Mouse (Mus musculus) kidney, adult 2 months (tissue): ENCODE measurements around the gene Cic. TPM values are rescaled to one million over a fixed set of nuclear protein-coding genes. Genes with fewer than 3 reads are reported as not detected.
A peak's percentile ranks its signal among the peaks of the same experiment; 100 is the strongest.

Source experiments
- DNase-seq: peaks from one replicate; pipeline ENCODE4 v3.0.0; 2021
- H3K27ac ChIP-seq: fragments of 200-500 bp; 2 replicates; pipeline ENCODE4 v1.5.1; 2012; ENCODE audit warnings: low read depth, low read length, control low read depth, inconsistent platforms; ENCODE audit not compliant: insufficient read depth
- H3K27me3 ChIP-seq: fragments of 200-500 bp; replicated peaks from 2 replicates; pipeline ENCODE4 v1.6.1; 2012; ENCODE audit warnings: mild to moderate bottlenecking, moderate library complexity, low read length, inconsistent platforms; ENCODE audit not compliant: control insufficient read depth, insufficient read depth
- H3K36me3 ChIP-seq: fragments of 200-500 bp; 2 replicates; pipeline ENCODE4 v1.6.1; 2012; ENCODE audit warnings: mild to moderate bottlenecking, moderate library complexity, low read length, inconsistent platforms; ENCODE audit not compliant: control insufficient read depth, insufficient read depth
- H3K4me1 ChIP-seq: fragments of 200-500 bp; 2 replicates; pipeline ENCODE4 v1.6.1; 2011; ENCODE audit warnings: low read length; ENCODE audit not compliant: control insufficient read depth, insufficient read depth
- H3K4me3 ChIP-seq: fragments of 200-500 bp; 2 replicates; pipeline ENCODE4 v1.5.1; 2011; ENCODE audit warnings: mild to moderate bottlenecking, low read depth, low read length, control low read depth; ENCODE audit not compliant: insufficient read depth
- CTCF ChIP-seq: fragments of 200-500 bp; conservative IDR thresholded peaks from 2 replicates; pipeline ENCODE4 v1.5.1; 2011; ENCODE audit warnings: low read depth, mild to moderate bottlenecking, control low read depth, low read length, moderate library complexity, mixed read lengths; ENCODE audit not compliant: insufficient read depth, insufficient read length
- POLR2A ChIP-seq: fragments of 200-500 bp; IDR thresholded peaks from one replicate; pipeline ENCODE4 v1.6.1; 2011; ENCODE audit warnings: low read depth, low read length, control low read depth
- WGBS: fragments of 180-500 bp; shearing (Covaris S2); methylation state at CpG from one replicate; pipeline ENCODE4 v1.1.7; 2018; 5-methylcytosine and 5-hydroxymethylcytosine counted together
- polyA plus RNA-seq: library from polyadenylated mRNA; depleted of rRNA; stranded (reverse); fragments of >200 nt; gene quantifications from 2 replicates; pipeline ENCODE4 v1.2.3, GENCODE M21; 2012

Gene Cic
- polyA plus RNA-seq, 1 experiment = 41.9 TPM

DNA sequence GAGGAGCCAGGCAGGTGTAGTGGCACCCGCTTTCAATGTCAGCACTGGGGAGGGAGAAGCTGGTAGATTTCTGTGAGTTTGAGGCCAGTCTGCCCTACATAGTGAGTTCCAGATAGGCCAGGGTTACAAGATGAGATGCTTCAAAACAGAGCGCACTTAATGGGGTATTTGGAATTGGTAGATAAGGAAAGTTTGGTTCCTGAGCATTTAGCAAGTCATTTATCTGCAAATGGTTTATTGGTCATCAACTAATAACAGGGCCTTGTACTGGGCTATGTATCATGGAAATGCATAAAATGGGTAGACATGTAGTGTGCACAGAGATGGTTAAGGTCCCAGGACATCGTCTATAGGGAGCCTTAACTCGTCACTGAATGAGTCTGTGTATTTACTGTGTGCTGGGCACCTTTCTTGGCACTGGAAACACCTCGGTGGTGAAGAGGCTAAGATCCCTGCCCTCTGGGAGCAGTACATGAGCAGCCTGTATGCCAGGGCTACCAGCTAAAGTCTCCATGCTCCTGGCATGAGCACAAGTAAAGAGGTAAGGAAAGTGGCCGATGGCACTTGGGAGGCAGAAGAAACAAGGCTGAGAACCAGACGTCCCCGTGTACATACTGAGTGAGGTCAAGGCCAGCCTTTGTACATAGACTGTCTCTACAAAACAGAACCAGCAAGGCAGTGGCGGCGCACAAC is 45.1 kb upstream of the Cic start:
- H3K27ac ChIP-seq = no peak overlapping the region
- H3K36me3 ChIP-seq = no peaks in the 10 kb centered on the region
- DNase-seq = no peak
- H3K4me3 ChIP-seq = no peak overlapping the region
- no peaks in the 10 kb centered on the region for H3K27me3 ChIP-seq
- TF ChIP-seq CTCF (no peak), POLR2A (no peak)
- H3K4me1 ChIP-seq = peaks cover 13% of the 10 kb centered on the region
- 82% methylated on average over 10 of the region's 10 CpGs for WGBS

DNA sequence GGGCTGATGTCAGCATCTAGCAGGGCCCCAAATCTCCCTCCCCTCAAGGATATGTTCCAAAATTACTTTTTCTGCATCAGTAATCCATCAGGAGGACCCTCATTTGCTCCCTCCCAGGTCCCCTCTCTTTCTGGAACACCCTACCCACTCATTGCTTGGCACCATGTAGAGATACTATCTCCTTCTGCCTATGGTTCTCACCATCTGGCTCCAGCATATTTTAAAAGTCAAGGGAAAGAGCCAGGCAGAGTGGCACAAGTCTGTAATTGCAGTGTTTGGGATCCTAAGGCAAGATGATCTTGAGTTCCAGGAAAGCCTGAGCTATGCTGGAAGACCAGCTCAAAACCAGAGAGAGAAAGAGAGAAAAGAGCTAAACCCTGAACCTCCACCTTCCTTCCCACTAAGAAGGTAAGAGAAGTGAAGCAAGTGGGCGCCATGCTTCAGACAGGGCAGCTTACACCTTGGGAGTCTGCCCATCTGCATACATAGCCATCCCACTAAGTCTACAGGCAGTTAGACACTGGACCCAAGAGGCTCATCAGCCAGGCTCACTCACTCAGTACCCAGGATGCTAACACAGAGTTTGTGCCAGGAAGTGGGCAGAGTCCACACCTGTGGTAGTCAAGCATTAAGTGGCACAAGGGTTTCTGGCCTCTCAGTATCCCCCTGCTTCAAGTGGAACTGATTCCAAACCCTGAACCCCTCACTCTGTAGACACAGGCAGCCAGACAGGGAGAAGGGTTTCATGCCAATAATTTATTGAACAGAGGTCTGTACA is 39.8 kb upstream of the Cic start:
- 69% methylated on average over 1 of the region's 1 CpGs for WGBS
- TF ChIP-seq CTCF (no peak), POLR2A (no peak)
- DNase-seq = peak; percentile 80
- Histone ChIP-seq H3K4me3 (no peak overlapping the region), H3K4me1 (0 out of 2 replicates have a peak, but pooled peaks cover 3% of the 10 kb centered on the region), H3K27ac (no peak overlapping the region), H3K36me3 (no peaks in the 10 kb centered on the region), H3K27me3 (no peaks in the 10 kb centered on the region)

DNA sequence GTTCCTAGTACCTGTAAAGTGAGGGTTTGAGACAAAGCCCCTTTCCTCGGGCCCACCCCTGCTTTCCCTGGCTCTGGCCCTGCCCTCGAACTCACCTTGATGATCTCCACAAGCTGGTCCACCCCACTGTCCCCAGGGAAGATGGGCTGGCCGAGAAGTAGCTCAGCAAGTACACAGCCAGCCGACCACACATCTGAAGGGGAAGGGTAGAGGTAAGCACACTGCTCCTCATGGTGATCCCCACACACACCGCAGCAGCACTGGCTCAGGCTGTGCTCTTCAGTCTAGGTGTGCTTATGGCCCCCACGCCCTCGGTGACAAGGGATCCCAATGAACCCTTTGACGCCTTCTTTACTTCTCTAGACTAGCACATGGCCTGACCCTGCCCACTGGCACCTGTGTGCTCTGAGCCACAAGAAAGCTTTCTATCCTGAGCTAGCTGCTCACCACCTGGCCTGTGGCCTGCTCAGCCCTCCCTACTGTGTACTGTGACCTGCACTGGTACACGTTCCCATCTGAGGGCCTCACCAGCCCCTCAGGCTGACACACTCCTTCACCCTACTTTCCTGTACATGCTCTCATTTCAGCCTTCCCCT is 36.7 kb upstream of the Cic start:
- TF ChIP-seq CTCF (no peak), POLR2A (no peak)
- DNase-seq = no peak
- Histone ChIP-seq H3K4me3 (no peak overlapping the region), H3K4me1 (0 out of 2 replicates have a peak, but pooled peaks cover 3% of the 10 kb centered on the region), H3K36me3 (no peaks in the 10 kb centered on the region), H3K27ac (no peak overlapping the region), H3K27me3 (no peaks in the 10 kb centered on the region)
- WGBS = 81% methylated on average over 9 of the region's 9 CpGs

DNA sequence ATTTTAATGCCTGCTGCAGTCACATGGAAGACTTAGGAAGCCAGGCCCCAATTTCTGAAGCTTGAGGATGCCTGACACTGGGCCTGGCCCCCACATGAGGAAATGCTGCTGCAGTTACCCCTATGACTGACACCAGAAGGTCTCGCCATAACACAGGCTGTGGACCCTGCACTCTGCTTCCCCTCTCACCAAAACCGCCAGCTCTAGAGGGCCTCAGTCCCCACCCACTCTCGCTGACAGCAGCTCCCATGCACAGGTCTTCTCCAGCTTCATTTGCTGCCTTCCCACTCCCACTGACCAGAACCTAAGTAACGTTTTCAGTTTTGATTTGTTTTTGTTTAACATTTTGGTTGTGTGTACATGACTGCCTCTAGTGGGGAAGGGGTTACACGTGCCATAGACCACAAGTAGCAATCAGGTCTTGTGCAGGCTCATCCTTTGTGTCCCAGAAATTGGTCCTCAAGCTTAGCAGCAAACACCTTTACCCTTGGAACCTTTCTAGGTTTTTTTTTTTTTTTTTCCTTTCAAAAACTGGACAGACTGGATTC is 35.3 kb upstream of the Cic start:
- Histone ChIP-seq H3K4me1 (0 out of 2 replicates have a peak, but pooled peaks cover 7% of the 10 kb centered on the region), H3K36me3 (no peaks in the 10 kb centered on the region), H3K4me3 (no peak overlapping the region), H3K27ac (no peak overlapping the region), H3K27me3 (no peaks in the 10 kb centered on the region)
- TF ChIP-seq CTCF (no peak), POLR2A (no peak)
- DNase-seq = no peak
- 57% methylated on average over 5 of the region's 5 CpGs for WGBS

DNA sequence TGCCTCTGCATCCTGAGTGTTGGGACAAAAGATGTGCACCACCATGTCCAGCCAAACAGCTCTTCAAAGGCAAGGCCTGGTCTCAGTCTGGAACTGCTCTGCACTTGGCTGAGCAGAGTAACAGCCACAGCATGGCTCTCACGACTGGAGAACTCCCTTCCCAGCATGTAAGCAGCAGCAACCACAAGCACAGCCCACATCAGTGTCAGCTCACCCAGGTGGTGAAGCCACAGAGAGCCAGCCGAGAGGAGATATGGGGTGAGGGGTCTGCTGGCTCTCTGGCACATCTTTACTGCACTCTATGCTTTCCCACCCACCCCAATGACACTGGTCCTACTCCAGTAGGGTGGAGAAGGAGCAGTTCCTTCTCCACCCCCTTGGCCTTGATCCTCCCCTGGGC is 34.4 kb upstream of the Cic start:
- 67% methylated on average over 2 of the region's 2 CpGs for WGBS
- Histone ChIP-seq H3K36me3 (no peaks in the 10 kb centered on the region), H3K27me3 (no peaks in the 10 kb centered on the region), H3K27ac (no peak overlapping the region), H3K4me3 (no peak overlapping the region), H3K4me1 (0 out of 2 replicates have a peak, but pooled peaks cover 4% of the 10 kb centered on the region)
- TF ChIP-seq POLR2A (no peak), CTCF (no peak)
- DNase-seq = no peak

DNA sequence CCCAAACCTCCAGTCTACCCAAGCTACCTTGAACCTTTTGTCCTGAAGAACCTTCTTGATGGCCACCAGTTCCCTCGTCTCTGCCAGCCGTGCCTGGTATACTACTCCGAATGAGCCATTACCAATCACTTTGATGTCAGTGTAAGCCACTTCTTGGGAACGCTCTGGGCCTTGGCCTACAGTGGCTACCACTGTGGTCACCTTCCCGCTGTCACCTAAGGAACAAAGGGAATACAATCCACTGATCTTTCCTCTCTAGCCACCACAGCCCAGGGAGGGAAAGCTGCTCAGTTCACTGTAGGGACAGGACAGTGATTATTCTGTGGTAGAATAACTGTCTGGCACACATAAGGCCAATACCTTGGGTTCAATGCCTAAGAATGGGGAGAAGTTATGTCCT is 32.0 kb upstream of the Cic start:
- Histone ChIP-seq H3K36me3 (no peaks in the 10 kb centered on the region), H3K27me3 (no peaks in the 10 kb centered on the region), H3K4me3 (no peak overlapping the region), H3K4me1 (peaks cover 4% of the 10 kb centered on the region; the same call in 1 of the 2 replicates), H3K27ac (no peak overlapping the region)
- no peak for DNase-seq
- 82% methylated on average over 5 of the region's 5 CpGs for WGBS
- no peak for TF ChIP-seq CTCF
- no peak for TF ChIP-seq POLR2A
